Mouse (Mus musculus) lung, embryonic 16.5 days (tissue): ENCODE data around the gene Rhob. TPM values are rescaled to one million over a fixed set of nuclear protein-coding genes. Genes with fewer than 3 reads are reported as not detected.

Experiments
- ATAC-seq: fragments of 200-750 bp; cut with Nextera tagmentation; 2 replicates; pipeline ENCODE4 v1.8.0; 2017; ENCODE audit warnings: low read depth, mild to moderate bottlenecking, moderate library complexity
- H3K27ac ChIP-seq: fragments of 300-500 bp; sonication (generic); 2 replicates; pipeline ENCODE4 v1.5.1; 2014; ENCODE audit warnings: mild to moderate bottlenecking, control low read depth, low read length
- H3K27me3 ChIP-seq: fragments of 300-500 bp; sonication (generic); 2 replicates; pipeline ENCODE4 v1.6.1; 2014; ENCODE audit warnings: low read depth, low read length, mixed read lengths; ENCODE audit not compliant: control insufficient read depth, insufficient read depth
- H3K36me3 ChIP-seq: fragments of 300-500 bp; sonication (generic); 2 replicates; pipeline ENCODE4 v1.6.1; 2014; ENCODE audit warnings: low read length; ENCODE audit not compliant: control insufficient read depth, insufficient read depth
- H3K4me1 ChIP-seq: fragments of 300-500 bp; sonication (generic); replicated peaks from 2 replicates; pipeline ENCODE4 v1.6.1; 2014; ENCODE audit warnings: low read length, mixed read lengths; ENCODE audit not compliant: control insufficient read depth, insufficient read depth
- H3K4me2 ChIP-seq: fragments of 300-500 bp; sonication (generic); 2 replicates; pipeline ENCODE4 v1.6.1; 2014; ENCODE audit warnings: low read depth, low read length, control low read depth
- H3K4me3 ChIP-seq: fragments of 300-500 bp; sonication (generic); 2 replicates; pipeline ENCODE4 v1.5.1; 2014; ENCODE audit warnings: mild to moderate bottlenecking, low read length, control low read depth
- H3K9ac ChIP-seq: fragments of 300-500 bp; sonication (generic); 2 replicates; pipeline ENCODE4 v1.6.1; 2014; ENCODE audit warnings: low read length, control low read depth
- H3K9me3 ChIP-seq: fragments of 300-500 bp; sonication (generic); 2 replicates; pipeline ENCODE4 v1.6.1; 2016; ENCODE audit warnings: low read length; ENCODE audit not compliant: control insufficient read depth
- WGBS: fragments of 180-500 bp; shearing (Covaris S2); extraction: QIAGEN DNeasy Blood & Tissue Kit; methylation state at CpG from one replicate; pipeline ENCODE4 v1.1.7; 2014; 5-methylcytosine and 5-hydroxymethylcytosine counted together
- polyA plus RNA-seq: library from polyadenylated mRNA; unstranded; fragments of >200 nt; fragmentation: Nextera tagmentation; extraction: Ambion mirVana; gene quantifications from 2 replicates; pipeline ENCODE4 v1.2.1, GENCODE M21; 2015

The Rhob gene
- polyA plus RNA-seq, 1 experiment from 2014 or later: 47.8 TPM

DNA sequence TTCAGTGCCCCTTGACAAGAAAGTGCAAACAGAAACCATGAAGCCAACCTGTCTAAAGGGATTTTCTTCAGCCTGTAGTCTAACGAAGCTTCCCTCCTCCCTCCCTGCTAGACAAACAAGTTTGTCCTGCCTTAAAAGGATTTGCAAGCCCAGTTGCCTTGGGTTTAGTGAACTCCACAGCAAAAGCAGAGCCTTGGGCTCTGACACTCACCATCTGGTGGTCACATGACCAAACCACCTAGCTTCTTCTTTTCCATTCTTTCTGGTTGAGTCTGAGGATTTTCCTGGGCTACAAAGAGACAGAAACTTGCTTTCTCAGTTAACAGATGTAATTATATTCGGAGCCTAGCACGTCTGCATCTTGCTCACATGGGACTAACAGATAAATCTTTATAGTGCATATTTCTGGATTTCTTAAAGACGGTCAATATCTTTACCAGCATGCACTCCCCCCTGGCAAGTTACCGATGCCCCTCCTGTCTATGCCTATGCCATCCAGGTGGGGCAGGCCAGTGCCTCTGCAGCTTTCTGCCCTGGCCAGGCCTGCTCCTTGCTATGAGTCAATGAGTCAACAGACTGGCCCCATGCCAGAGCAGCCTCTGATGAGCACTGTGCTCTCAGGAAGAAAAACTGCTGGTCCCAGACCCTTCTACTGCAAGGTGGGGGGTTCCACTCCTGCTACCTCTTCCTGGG is 11.7 kb downstream of the Rhob start:
- no peaks in the 10 kb centered on the region for H3K27me3 ChIP-seq
- H3K4me1 ChIP-seq: peaks cover 28% of the 10 kb centered on the region
- H3K9me3 ChIP-seq: no peaks in the 10 kb centered on the region
- ATAC-seq: peak; percentile 59
- WGBS: 51% methylated on average over 5 of the region's 5 CpGs
- H3K4me3 ChIP-seq: no peak overlapping the region
- no peak overlapping the region for H3K9ac ChIP-seq
- H3K36me3 ChIP-seq: no peaks in the 10 kb centered on the region
- H3K4me2 ChIP-seq: no peak overlapping the region
- H3K27ac ChIP-seq: peak overlapping the region; percentile 4

DNA sequence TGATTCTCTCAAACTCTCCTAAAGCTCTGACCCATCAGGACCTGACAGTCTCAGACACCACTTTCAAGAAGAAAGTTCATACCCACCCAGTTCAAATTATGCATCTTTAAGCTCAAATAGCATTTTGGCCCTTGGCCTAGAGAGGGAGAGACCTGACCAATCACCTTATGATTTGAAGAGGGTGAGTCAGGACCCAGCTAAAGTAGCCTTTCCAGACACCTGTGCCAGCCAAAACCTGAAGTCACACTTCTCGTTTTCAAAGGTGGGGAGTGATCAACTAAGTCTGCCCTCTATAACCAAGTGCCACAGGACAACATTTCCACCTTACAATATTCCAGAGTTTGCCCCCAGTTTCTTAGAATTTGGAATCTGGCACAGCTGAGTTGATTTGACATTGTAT is 12.5 kb downstream of the Rhob start:
- no peak overlapping the region for H3K9ac ChIP-seq
- no peak overlapping the region for H3K4me3 ChIP-seq
- no peaks in the 10 kb centered on the region for H3K9me3 ChIP-seq
- peaks cover 28% of the 10 kb centered on the region for H3K4me1 ChIP-seq
- H3K27ac ChIP-seq: no peak overlapping the region
- 32% methylated on average over 1 of the region's 1 CpGs for WGBS
- 0 out of 2 replicates have a peak, but pooled peaks have one; percentile 13 for ATAC-seq
- no peak overlapping the region for H3K4me2 ChIP-seq
- H3K36me3 ChIP-seq: no peaks in the 10 kb centered on the region
- no peaks in the 10 kb centered on the region for H3K27me3 ChIP-seq

DNA sequence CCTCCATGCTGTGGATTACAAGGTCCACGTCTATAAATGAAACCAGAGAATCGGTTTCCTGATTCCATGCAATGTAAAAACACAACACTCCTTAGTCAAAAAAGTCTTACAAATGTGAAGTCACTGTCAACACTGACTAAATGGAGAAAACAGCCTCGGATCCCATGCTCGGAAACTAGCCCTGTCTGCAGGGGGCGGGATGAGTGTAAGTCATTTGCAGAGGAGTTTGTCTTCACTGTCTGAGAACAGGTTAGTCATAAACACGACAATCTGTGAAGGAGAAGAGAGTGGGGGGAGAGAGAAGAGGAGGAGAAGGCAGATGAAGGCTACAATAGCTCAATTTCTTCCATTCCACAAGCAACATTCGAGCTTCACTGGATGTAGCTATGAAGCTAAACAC is 14.6 kb downstream of the Rhob start:
- ATAC-seq: no peak
- Histone ChIP-seq H3K27ac (no peak overlapping the region), H3K36me3 (no peaks in the 10 kb centered on the region), H3K9ac (no peak overlapping the region), H3K4me1 (peaks cover 23% of the 10 kb centered on the region), H3K27me3 (no peaks in the 10 kb centered on the region), H3K9me3 (no peaks in the 10 kb centered on the region), H3K4me3 (no peak overlapping the region), H3K4me2 (no peak overlapping the region)
- WGBS: 75% methylated on average over 7 of the region's 7 CpGs

DNA sequence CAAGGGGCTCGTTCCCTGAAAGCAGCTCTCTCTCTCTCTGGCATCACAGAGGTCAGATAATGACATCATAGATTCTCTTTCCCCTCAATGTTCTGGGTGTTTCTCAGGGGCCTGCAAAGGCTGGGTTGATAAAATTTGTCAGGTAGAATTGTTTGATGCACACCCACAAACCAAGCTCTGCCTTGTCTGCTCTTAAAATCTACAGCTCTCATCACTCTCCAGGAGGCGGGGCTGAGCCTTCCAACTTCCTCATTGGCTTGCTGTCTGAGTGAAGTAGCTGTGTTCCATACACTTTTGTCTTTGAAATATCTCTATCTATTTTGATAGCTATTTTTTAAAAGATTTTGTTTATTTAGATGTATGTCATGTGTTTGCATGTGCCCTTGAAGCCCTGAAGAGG is 17.6 kb downstream of the Rhob start:
- WGBS: 65% methylated on average over 2 of the region's 2 CpGs
- Histone ChIP-seq H3K9ac (no peak overlapping the region), H3K27ac (no peak overlapping the region), H3K4me1 (peaks cover 7% of the 10 kb centered on the region), H3K36me3 (no peaks in the 10 kb centered on the region), H3K9me3 (no peaks in the 10 kb centered on the region), H3K4me2 (no peak overlapping the region), H3K4me3 (no peak overlapping the region), H3K27me3 (no peaks in the 10 kb centered on the region)
- ATAC-seq: no peak

DNA sequence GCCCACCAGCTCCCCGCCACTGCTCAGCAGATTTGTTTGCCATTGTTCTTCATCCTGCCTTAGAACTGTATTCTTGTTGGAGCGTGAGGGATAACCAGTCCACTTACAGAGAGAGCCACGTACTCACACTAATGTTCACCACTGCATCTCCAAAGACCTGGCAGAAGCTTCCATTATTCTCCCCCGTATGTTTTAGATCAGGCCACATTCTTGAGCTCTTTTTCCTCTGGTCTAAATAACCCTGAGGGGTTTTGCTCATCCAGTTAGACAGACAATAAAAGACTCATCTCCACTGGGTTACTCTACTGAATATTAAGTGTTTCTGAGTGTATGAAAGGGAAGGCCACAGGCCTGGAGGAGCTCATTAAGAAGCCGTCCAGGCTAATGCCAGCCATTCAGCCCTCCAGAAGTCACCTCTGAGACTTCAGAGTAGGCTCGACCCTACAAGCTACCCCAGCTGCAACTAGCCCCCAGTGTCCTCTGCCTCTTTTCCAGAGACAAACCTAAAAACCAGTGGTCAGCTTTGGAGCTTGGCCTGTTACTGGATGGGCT is 24.9 kb downstream of the Rhob start:
- Histone ChIP-seq H3K4me1 (peaks cover 27% of the 10 kb centered on the region), H3K9me3 (no peaks in the 10 kb centered on the region), H3K4me2 (no peak overlapping the region), H3K4me3 (no peak overlapping the region), H3K27me3 (no peaks in the 10 kb centered on the region), H3K9ac (no peak overlapping the region), H3K36me3 (no peaks in the 10 kb centered on the region), H3K27ac (no peak overlapping the region)
- no peak for ATAC-seq
- 61% methylated on average over 6 of the region's 6 CpGs for WGBS

DNA sequence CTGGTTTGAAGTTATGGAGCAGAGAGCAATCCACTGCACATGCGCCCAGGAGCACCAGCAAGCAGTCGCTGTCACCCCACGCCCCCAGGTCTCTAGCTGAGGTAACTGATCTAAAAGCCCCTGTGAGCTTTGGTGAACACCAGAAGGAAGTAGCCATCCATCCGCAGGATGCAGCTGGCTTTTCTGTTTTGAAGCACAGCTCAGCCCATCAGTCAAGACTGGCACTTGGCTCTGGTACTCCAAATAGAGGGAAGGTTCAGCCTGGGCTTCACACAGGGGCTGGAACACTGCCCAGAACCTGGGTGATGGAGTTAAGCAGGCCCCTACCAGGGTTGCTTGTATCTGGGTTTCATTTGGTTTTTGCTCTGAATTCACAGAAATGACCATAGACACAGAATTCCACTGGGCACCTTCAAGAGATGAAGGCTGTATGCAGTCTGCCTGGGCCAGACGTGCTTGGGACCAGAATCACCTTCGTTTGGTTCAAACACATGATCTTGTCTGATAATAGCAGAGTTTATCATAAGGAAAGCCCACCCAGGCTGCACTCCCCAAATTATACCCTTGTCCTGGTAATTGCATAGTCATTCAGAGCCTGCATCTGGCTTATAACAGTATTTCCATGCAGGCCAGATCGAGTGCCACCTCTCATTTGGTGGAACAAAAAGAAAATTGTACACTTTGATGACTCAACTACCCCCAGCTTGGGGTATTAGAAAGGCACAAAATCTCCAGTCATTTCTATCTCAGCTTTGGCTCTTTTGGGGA is 27.0 kb downstream of the Rhob start:
- WGBS: 45% methylated on average over 7 of the region's 7 CpGs
- ATAC-seq: peak; percentile 70

DNA sequence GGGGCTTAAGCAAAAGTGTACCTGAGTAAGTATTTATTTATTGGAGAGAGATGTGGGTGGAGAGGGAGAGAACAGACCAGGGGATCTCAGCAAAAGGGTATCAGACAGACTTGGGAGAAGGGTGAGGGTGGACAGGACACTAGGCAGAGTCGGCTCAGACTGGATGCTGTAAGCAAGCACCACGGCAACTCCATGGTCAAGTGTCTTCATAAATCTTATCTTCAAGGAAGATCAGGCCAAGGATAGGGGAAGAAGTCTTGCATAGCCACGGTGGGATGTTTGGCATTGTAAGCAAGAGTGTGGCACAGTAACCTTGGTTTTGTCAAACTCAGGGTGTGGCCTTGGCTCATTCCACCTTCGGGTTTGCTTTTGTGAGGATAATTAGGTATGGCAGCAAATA is 27.8 kb downstream of the Rhob start:
- H3K4me2 ChIP-seq: no peak overlapping the region
- 59% methylated on average over 4 of the region's 4 CpGs for WGBS
- no peaks in the 10 kb centered on the region for H3K27me3 ChIP-seq
- no peak overlapping the region for H3K4me3 ChIP-seq
- peaks cover 37% of the 10 kb centered on the region for H3K4me1 ChIP-seq
- no peaks in the 10 kb centered on the region for H3K36me3 ChIP-seq
- no peak for ATAC-seq
- H3K27ac ChIP-seq: no peak overlapping the region
- H3K9me3 ChIP-seq: no peaks in the 10 kb centered on the region
- H3K9ac ChIP-seq: no peak overlapping the region

More for the DNA sequence above, 27.0 kb downstream of the Rhob start:
- Histone ChIP-seq H3K4me2 (no peak overlapping the region), H3K4me3 (no peak overlapping the region), H3K27ac (peak overlapping the region; percentile 14; the same call in 1 of the 2 replicates), H3K4me1 (peaks cover 32% of the 10 kb centered on the region), H3K27me3 (no peaks in the 10 kb centered on the region), H3K36me3 (no peaks in the 10 kb centered on the region), H3K9me3 (no peaks in the 10 kb centered on the region), H3K9ac (no peak overlapping the region)

DNA sequence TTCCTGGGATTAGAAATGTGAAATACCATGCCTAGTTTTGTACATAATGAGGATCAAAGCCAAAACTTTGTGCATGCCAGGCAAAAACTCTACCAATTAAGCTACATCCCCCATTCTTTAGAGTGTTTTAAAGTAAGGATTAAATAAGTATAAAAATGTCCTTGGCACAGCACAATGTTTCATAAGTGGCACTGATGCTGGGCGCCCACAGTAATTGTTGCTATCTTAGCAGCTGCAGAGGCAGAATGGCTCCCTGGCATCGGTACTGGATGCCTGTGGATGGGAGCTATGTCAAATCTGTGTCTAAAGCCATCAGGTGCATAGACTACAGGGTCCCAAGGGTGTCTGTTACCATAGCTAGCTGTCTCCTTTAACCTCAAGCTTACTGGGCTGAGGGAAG is 28.8 kb downstream of the Rhob start:
- ATAC-seq: no peak
- H3K4me3 ChIP-seq: no peak overlapping the region
- H3K9ac ChIP-seq: no peak overlapping the region
- no peaks in the 10 kb centered on the region for H3K27me3 ChIP-seq
- no peaks in the 10 kb centered on the region for H3K36me3 ChIP-seq
- 89% methylated on average over 2 of the region's 2 CpGs for WGBS
- no peaks in the 10 kb centered on the region for H3K9me3 ChIP-seq
- no peak overlapping the region for H3K27ac ChIP-seq
- peaks cover 39% of the 10 kb centered on the region for H3K4me1 ChIP-seq
- no peak overlapping the region for H3K4me2 ChIP-seq

DNA sequence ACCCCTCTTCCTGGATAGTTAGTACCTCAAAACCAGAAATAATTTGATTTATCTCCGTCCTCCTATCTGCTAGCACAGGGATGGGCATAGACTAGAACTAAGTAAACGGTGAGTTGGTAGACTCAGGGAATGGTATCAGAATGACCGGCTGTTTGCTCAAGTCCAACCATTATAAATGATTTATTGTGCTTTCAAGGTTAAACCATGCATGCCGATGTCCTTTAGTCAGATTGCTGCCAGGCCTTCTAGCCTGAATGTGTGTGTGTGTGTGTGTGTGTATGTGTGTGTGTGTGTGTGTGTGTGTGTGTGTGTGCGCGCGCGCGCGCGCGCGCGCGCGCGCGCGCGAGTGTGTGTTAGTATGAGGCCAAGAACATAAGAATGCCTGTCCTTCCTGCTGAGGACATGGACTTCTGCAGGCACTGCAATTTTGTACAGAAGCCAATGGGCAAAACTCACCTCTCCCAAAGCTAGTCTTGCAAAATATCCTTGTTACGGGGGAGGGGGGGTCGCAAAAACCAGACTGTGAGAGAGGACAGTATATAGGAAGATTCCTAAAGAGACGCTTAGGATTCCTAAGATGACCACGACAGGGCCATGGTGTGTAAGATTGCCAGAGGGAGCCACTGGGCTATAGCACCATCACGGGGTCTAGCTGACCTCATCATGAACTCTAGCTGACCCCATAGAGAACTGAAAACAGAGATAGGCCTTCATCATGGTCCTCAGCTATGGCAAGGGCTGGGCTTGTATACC is 29.9 kb downstream of the Rhob start:
- no peak overlapping the region for H3K4me3 ChIP-seq
- ATAC-seq: no peak
- H3K9me3 ChIP-seq: no peaks in the 10 kb centered on the region
- H3K4me1 ChIP-seq: peaks cover 34% of the 10 kb centered on the region
- H3K4me2 ChIP-seq: no peak overlapping the region
- no peak overlapping the region for H3K9ac ChIP-seq
- WGBS: 80% methylated on average over 25 of the region's 25 CpGs
- no peaks in the 10 kb centered on the region for H3K36me3 ChIP-seq
- H3K27me3 ChIP-seq: no peaks in the 10 kb centered on the region
- no peak overlapping the region for H3K27ac ChIP-seq
